Mouse (Mus musculus): ENCODE measurements around the gene Gm11099. TPM values are rescaled to one million over a fixed set of nuclear protein-coding genes. Genes with fewer than 3 reads are reported as not detected.

The Gm11099 gene
- total RNA-seq (2015) (not detected in 2 replicates), total RNA-seq (2017) (not detected in 2 replicates)

DNA sequence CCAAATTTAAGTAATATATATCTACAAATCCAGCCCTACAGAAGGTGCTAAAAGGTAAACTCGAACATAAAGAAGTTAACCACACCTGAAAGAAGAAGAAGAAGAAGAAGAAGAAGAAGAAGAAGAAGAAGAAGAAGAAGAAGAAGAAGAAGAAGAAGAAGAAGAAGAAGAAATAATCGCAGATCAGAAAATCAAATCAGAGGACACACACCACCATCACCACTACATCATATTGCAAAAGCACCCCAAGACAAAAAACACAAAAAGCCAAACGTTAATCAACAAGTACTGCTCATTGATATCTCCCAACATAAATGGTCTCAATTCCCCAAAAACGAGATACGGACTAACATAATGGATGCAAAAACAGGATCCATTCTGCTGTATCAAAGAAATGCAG, at the start of gene Gm11099:
Gm11099 (plus strand) TSS at position 301 of the 400 bp plus-strand sequence.
- ATAC-seq (replicated peaks; ENCODE audit: poor library complexity) = no peak

DNA sequence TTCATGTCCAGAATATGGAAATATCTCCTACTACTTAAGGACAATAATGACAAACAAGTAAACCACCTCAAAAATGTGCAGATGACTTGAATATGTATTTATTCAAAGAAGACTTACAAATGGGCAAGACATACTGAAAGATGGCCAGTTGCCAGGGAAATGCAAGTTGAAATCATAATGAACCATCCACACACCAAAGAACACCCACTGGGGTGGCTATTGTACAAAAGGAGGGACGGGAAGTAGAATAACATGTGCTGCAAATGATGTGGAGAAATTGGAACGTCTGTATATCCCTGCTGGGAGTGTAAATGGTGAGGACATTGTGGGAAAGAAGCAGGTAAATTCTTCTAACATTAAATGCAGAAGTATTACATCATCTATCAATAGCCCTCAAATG, 46.3 kb upstream of the Gm11099 start:
- ATAC-seq (replicated peaks; ENCODE audit: poor library complexity) = no peak

DNA sequence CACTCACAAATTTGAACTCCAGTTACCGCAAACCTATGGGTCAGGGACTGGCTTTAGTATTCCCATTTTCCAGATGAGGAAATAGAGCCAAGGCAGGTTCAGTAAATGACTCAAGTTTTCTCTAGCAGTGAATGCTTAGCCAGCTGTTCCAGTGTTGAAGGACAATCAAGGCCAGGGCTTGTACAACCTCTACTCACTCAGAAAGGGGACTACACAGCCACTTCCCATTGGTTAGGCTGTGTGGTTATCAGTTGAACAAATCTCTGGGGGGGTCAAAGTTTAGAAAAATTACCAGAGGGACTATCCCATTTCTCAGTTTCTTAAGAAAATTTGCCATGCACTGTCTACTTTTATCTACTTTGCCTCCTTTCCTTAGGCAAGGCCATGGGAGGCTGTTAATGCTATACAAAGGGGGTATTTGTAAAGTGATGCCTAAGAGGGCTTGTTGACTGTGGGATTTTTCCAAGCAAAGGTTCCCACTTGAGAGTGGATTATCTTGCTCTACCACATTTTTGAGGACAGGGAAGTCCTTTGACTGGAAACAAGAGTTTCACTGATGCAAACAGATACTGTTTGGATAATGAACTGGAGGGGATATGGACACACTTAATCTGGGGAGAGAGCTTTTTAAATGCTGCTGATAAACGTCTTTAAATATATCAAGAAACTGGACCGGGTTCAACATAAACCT, 30.2 kb upstream of the Gm11099 start:
- no peak for ATAC-seq (replicated peaks; ENCODE audit: poor library complexity)

GRCm38 (mm10) chr2:58829981-58830742, 29.1 kb upstream of the Gm11099 start:
- no peak for ATAC-seq (replicated peaks; ENCODE audit: poor library complexity)

- ATAC-seq (replicated peaks; ENCODE audit: poor library complexity) = no peak
Measured at GRCm38 (mm10) chr2:58832253-58832980, 26.8 kb upstream of the Gm11099 start.

DNA sequence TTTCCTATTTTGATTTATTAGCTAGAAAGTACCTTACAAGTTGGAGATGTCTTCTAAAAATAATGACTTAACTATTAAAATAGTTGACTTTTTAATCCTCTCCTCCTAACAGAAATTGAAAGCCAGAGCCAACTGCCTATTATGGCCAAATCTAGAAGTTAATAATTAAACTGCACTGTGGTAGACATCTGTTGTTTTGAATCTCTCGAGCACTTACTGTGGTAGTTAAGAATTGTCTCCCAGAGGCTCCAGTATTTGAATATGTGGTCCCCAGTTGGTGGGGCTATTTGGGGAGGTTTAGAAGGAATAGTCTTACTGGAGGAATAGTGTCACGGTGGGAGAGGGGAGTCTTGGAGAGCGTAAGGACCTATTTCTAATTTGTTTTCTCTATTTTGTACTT, 18.2 kb upstream of the Gm11099 start:
- no peak for ATAC-seq (replicated peaks; ENCODE audit: poor library complexity)

- no peak for ATAC-seq (replicated peaks; ENCODE audit: poor library complexity)
Measured at GRCm38 (mm10) chr2:58842443-58842842, 16.8 kb upstream of the Gm11099 start.

- no peak for ATAC-seq (replicated peaks; ENCODE audit: poor library complexity)
Measured at GRCm38 (mm10) chr2:58844499-58844898, 14.7 kb upstream of the Gm11099 start.

DNA sequence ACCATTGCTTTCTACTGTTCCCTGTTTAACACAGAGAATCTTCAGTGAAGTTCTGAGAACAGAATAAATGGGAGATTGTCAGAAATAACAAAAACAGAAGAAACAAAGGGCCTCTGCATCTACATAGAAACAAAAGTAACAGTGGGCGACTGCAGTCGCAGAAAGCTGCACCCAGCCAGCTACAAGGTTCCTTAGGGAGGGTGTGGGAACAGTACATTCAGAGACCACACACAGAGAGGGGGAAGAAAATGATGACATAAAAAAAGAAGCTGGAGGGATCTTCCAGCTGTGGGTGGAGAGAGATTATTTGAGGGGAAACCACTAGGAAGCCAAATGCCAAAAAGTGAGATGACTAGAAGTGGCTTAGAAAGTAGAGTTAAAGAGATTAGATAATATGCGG, 20.6 kb downstream of the Gm11099 start:
- ATAC-seq (replicated peaks; ENCODE audit: poor library complexity) = no peak

DNA sequence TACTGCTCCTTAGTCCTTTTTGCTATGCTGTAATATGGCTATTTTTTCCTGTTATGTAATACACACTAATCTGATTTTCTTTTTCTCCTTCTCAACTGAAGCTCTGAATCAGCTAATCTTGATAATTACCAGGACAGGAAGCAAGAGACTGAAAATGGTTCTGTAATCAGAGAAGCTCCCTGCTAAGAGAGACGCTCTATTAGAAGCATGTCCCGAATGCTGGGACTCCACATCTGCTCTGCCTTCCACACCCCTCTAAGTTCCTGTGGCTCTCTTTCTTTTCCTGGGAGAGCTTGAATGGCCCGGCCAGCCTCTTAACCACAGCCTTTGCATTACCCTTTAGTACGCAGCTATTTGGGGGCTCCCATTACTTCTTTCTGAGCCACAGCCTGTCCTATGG, 45.8 kb downstream of the Gm11099 start:
- no peak for ATAC-seq (replicated peaks; ENCODE audit: poor library complexity)

- ATAC-seq (replicated peaks; ENCODE audit: poor library complexity) = peak; percentile 82
Measured at GRCm38 (mm10) chr2:58906814-58907516, 47.7 kb downstream of the Gm11099 start.

- ATAC-seq (replicated peaks; ENCODE audit: poor library complexity) = no peak
Measured at GRCm38 (mm10) chr2:58912339-58912738, 53.1 kb downstream of the Gm11099 start.

DNA sequence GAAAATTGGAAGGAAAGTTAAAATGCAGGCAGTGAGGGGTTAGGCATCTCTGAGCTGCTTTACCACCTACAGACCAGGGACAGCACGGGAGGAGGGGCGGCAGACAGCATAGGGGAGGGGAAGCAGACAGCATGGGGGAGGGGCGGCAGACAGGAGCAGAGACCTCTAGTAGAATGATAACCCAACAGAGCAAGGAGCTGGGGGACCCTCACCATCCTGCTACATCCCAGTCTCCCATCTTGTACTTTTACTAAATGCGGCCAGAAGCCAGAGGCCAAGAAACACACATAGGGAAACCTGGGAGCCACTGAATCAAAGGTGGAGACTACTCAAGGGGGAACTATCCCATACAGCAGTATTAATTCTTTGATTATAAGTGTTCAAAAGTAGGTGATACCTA, 59.1 kb downstream of the Gm11099 start:
- no peak for ATAC-seq (replicated peaks; ENCODE audit: poor library complexity)

GRCm38 (mm10) chr2:58925551-58925950, 66.3 kb downstream of the Gm11099 start:
- no peak for ATAC-seq (replicated peaks; ENCODE audit: poor library complexity)

DNA sequence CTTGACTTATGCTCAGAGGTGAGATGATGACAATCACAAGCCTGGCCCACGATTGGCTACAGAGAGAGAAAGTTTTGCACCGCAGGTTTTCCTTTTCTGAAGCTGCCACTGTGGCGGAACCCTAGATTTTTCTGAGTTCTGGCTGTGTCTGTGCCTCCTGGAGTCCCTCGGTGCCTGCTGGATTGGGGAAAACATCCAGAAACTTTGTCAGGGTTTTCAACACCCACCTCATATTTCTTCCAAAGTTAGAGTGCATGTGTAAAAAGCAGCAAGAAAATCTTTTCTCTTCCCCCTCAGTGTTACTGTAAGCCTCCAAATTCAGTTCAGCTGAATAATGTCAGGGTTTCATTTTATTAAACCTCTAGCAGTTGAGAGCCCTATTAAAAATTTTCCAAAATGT, 82.1 kb downstream of the Gm11099 start:
- no peak for ATAC-seq (replicated peaks; ENCODE audit: poor library complexity)

DNA sequence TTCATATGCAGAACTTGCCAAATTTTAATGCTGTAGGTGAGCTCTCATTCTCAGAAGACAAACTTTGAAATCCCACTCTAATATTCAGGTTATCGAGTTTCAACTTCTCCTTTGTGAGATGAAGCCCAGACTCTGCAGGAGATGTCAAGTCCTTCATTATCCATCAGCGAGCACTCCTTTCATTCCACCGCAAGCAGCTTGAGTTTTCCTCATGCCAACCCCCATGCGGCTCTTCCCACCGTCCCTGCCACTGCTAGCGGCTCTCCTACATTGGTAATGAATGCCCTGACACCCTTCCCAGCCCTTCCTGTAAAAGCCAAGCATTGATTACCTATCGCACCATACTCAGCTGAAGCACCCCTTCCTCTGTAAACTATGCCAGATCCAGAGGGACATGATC, 89.6 kb downstream of the Gm11099 start:
- ATAC-seq (replicated peaks; ENCODE audit: poor library complexity) = no peak

GRCm38 (mm10) chr2:58952101-58952500, 92.9 kb downstream of the Gm11099 start:
- ATAC-seq (replicated peaks; ENCODE audit: poor library complexity) = no peak

DNA sequence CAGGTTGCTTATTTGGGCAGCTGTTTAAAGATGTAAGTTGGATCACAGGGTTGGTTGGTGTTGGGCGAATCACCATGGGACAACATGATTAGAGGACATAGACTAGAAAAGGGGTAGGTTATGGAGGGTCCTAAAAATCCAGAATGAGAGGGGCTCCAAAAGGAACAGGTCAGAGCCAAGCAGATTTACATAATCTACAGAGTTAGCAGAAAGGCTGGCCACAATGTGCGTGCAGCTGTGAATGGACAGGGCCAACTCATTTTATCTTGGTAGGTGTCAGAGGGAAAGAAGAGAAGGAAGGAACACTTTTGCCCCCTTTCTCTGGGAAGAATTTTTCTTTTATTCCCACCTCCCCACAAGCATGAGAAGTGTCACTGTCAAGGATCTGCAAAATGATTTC, 97.1 kb downstream of the Gm11099 start:
- ATAC-seq (replicated peaks; ENCODE audit: poor library complexity) = no peak

GRCm38 (mm10) chr2:58956770-58957300, 97.6 kb downstream of the Gm11099 start:
- no peak for ATAC-seq (replicated peaks; ENCODE audit: poor library complexity)
